Mouse (Mus musculus) hindbrain, embryonic 11.5 days (tissue): ENCODE results near the gene Mapk8ip1. TPM values are rescaled to one million over a fixed set of nuclear protein-coding genes. Genes with fewer than 3 reads are reported as not detected.

Experiments used
- ATAC-seq: fragments of 200-750 bp; cut with Nextera tagmentation; 2 replicates; pipeline ENCODE4 v1.8.0; 2017; ENCODE audit warnings: mild to moderate bottlenecking, moderate TSS enrichment, moderate library complexity; ENCODE audit not compliant: low FRiP score
- DNase-seq: peaks from one replicate; pipeline ENCODE4 v3.0.0-alpha.2; 2015; ENCODE audit warnings: low spot score
- H3K27ac ChIP-seq: fragments of 300-500 bp; sonication (generic); 2 replicates; pipeline ENCODE4 v1.5.1; 2014; ENCODE audit warnings: mild to moderate bottlenecking, low read depth, low read length
- H3K27me3 ChIP-seq: fragments of 300-500 bp; sonication (generic); 2 replicates; pipeline ENCODE4 v1.6.1; 2014; ENCODE audit warnings: mild to moderate bottlenecking, low read length, moderate library complexity, mixed read lengths; ENCODE audit not compliant: control insufficient read depth, insufficient read depth
- H3K36me3 ChIP-seq: fragments of 300-500 bp; sonication (generic); 2 replicates; pipeline ENCODE4 v1.6.1; 2014; ENCODE audit warnings: mild to moderate bottlenecking, low read length, moderate library complexity, mixed read lengths; ENCODE audit not compliant: control insufficient read depth, insufficient read depth
- H3K4me1 ChIP-seq: fragments of 300-500 bp; sonication (generic); replicated peaks from 2 replicates; pipeline ENCODE4 v1.6.1; 2014; ENCODE audit warnings: low read length, mixed read lengths; ENCODE audit not compliant: control insufficient read depth, insufficient read depth
- H3K4me2 ChIP-seq: fragments of 300-500 bp; sonication (generic); replicated peaks from 2 replicates; pipeline ENCODE4 v1.6.1; 2014; ENCODE audit warnings: mild to moderate bottlenecking, low read depth, low read length
- H3K4me3 ChIP-seq: fragments of 300-500 bp; sonication (generic); 2 replicates; pipeline ENCODE4 v1.5.1; 2014; ENCODE audit warnings: low read depth, low read length
- H3K9ac ChIP-seq: fragments of 300-500 bp; sonication (generic); 2 replicates; pipeline ENCODE4 v1.6.1; 2014; ENCODE audit warnings: low read depth, low read length
- H3K9me3 ChIP-seq: fragments of 300-500 bp; sonication (generic); 2 replicates; pipeline ENCODE4 v1.6.1; 2016; ENCODE audit warnings: low read length; ENCODE audit not compliant: control insufficient read depth
- WGBS: fragments of 180-500 bp; shearing (Covaris S2); extraction: QIAGEN DNeasy Blood & Tissue Kit; methylation state at CpG from one replicate; pipeline ENCODE4 v1.1.7; 2014; 5-methylcytosine and 5-hydroxymethylcytosine counted together
- polyA plus RNA-seq: library from polyadenylated mRNA; unstranded; fragments of >200 nt; fragmentation: Nextera tagmentation; extraction: Ambion mirVana; gene quantifications from 2 replicates; pipeline ENCODE4 v1.2.1, GENCODE M21; 2014

Mapk8ip1 gene
- polyA plus RNA-seq, 1 experiment from 2014 or later, result 33.3 TPM

DNA sequence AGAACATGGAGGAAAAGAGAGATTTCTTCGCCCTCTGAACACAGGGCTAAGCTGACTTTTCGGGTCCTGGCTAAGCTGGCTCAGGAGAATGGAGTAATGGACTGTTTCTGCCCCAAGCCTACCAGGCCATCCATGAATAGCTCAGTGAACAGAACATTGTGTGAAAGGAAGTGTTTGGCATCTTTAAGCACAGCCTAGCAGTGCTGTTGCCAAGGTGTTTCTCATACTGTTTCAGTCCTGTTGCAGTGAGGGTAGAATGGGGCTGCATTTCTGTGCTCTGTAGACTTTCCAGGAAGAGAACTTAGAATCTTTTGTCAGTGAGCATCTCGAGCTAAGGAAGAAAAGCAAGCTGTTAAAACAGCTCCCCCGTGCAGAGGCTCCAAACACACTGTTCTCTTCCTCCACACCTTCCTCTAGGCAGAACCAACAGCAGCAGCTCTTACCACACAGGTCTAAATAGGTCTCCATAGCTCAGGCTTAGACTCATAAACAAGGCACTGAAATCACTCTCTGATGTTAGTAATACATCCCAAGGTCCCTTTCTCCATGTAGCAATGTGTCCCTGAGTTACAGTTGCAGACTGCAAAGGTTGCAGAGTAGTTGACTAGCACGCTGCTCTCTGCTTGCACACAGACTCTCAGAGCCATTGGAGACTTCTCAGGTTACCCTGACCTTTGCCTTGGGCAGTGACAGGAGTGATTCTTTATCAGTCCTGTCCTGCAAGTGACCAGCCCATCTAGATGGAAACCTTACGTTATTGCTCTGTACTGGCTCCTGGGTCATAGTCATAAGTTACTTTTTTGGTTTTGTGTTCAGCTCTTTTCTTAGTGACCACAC lies 51.3 kb downstream of the Mapk8ip1 start:
- H3K4me3 ChIP-seq, result no peak overlapping the region
- H3K4me2 ChIP-seq, result no peak overlapping the region
- DNase-seq (no peak), ATAC-seq (no peak)
- peaks cover 3% of the 10 kb centered on the region for H3K36me3 ChIP-seq
- H3K4me1 ChIP-seq, result no peaks in the 10 kb centered on the region
- H3K27me3 ChIP-seq, result no peaks in the 10 kb centered on the region
- H3K9ac ChIP-seq, result no peak overlapping the region
- H3K27ac ChIP-seq, result no peak overlapping the region
- 69% methylated on average over 6 of the region's 6 CpGs for WGBS
- H3K9me3 ChIP-seq, result no peaks in the 10 kb centered on the region

DNA sequence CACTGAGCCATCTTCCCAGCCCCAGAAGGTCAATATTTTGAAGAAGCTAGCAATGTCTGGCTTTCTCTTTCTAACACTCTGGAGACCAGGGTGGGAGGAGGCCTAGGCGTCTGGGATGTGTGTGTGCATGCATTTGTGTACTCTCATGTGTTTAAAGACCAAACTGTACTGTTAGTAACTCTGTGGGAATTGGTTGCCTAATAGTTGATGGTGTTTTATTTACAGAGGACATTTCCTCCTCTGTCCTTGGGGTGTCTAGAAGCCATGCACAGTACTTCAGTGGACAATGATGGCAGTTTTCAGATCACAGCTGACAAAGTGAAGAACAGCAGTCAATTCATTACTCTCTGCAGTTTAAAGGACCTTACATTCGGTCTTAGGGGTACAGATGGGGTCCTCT lies 53.9 kb downstream of the Mapk8ip1 start:
- H3K4me2 ChIP-seq, result no peak overlapping the region
- H3K27ac ChIP-seq, result no peak overlapping the region
- H3K27me3 ChIP-seq, result no peaks in the 10 kb centered on the region
- DNase-seq, result no peak
- WGBS, result 92% methylated on average over 2 of the region's 2 CpGs
- no peaks in the 10 kb centered on the region for H3K4me1 ChIP-seq
- ATAC-seq, result no peak
- H3K9me3 ChIP-seq, result no peaks in the 10 kb centered on the region
- no peak overlapping the region for H3K9ac ChIP-seq
- H3K36me3 ChIP-seq, result peaks cover 3% of the 10 kb centered on the region
- no peak overlapping the region for H3K4me3 ChIP-seq

DNA sequence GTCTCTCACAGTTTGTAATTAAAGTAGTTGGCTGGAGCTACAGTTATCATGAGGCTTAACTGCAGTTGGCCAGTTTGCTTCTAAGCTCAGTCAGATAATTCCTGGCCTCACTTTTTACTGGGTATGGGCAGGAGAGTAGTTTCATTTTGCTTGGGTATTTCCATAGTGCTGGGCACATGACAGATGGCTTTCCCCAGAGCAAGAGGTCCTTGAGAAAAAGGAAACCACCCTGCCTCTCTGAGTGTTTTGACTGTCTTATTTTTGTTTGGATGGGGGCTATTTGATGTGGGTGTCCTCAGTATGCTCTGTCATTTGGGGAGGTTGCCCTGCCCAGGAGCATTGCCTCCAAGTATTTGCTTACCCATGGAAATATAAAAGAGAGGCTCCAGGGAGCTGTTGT lies 58.6 kb downstream of the Mapk8ip1 start:
- no peak overlapping the region for H3K4me3 ChIP-seq
- no peaks in the 10 kb centered on the region for H3K27me3 ChIP-seq
- DNase-seq (no peak), ATAC-seq (no peak)
- H3K36me3 ChIP-seq, result no peaks in the 10 kb centered on the region
- H3K9me3 ChIP-seq, result no peaks in the 10 kb centered on the region
- no peak overlapping the region for H3K27ac ChIP-seq
- H3K4me2 ChIP-seq, result no peak overlapping the region
- no peak overlapping the region for H3K9ac ChIP-seq
- no peaks in the 10 kb centered on the region for H3K4me1 ChIP-seq

Other genes with a start within 250 kb of the Mapk8ip1 start
- 18.4 and 20.8 TPM in 2 replicates for gene Pex16, start 26.6 kb downstream of the Mapk8ip1 start, polyA plus RNA-seq
- 4.0 and 4.7 TPM in 2 replicates for gene Large2, start 26.4 kb downstream of the Mapk8ip1 start, polyA plus RNA-seq
- 2.4 and 3.3 TPM in 2 replicates for gene 1700029I15Rik, start 18.7 kb downstream of the Mapk8ip1 start, polyA plus RNA-seq
- gene Cry2, start 32.8 kb upstream of the Mapk8ip1 start, polyA plus RNA-seq, result 21.5 and 22.1 TPM in 2 replicates
- gene Slc35c1, start 59.3 kb upstream of the Mapk8ip1 start, polyA plus RNA-seq, result 8.7 and 9.0 TPM in 2 replicates
- 3.9 and 4.3 TPM in 2 replicates for gene Chst1, start 198.4 kb upstream of the Mapk8ip1 start, polyA plus RNA-seq